Mouse (Mus musculus) brain, adult 2 months (tissue): Measurements from ENCODE around the gene Myom3.

ENCODE experiments used
- DNase-seq: peaks from one replicate; pipeline ENCODE4 v3.0.0; 2011; ENCODE audit warnings: low read depth, low spot score

Myom3 gene

DNA sequence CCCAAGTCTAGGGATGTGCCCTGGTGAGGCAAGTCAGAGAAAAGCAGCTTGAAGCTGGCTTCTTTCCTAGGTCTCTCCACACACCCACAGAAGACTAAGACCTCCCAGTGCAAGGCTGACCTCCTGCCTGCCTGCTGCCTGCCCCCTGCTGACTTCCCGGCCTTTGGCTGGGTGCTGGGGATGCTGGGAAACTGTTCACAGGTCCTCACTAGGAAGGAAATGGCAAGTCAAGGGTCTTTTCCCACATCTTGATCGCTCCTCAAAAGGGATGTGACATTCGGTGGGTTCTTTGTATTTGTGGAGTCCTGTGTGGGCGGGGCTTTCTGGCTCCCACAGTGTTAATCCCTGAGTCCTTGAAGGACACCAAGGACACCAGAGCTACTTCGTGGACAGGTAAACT, 44.7 kb downstream of the Myom3 start:
- no peak for DNase-seq

DNA sequence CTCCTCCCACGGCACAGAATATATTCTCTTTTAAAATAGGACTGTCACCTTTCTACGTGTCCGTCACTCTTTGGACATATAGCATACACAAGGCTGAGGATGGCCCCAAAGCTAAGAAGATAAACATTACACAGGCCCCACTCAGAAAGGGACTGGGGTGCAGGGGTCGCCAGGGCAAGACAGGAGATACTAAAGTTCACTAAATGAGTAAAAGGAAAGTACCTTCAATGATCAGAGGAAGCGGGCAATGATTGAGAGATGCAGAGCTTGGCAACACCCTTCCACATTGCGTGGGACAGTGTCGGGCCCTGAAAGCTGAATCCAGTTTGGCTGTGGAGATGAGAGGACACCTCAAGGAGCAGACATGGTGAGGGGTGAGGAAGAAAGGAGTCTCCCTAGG, 55.4 kb downstream of the Myom3 start:
- DNase-seq, result no peak

DNA sequence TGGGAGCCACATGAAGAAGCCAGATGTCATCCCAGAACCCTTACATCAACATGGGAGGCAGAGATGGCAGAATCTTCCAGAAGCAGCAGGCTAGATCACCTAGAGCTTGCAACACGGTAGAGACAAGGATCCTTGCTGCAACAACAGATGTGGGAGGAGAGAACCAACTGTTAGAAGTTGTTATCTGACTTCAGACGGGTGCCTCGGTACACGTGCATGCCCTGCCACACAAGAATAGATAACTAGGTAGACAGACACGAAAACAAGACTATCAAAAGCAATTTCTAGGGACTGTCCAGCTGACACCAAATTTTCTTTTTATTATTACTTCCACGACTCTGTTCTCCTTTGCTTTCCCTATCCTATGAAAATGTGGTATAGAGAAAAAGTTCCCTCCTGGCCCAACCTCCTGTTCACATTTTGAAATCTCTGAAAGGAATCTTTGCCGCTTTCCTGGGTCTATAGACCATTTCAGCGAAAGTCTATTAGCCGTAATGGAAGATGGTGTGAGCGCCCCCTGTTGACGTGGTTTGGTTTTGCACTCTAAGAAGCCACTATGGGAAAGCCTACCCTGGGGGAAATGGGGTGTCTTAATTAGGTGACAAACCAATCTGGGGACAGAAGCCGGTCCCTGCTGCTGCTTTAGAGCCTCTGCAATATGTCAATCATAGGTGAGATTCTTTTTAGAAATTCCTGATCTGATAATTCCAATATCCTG, 57.5 kb downstream of the Myom3 start:
- peak; percentile 50 for DNase-seq

DNA sequence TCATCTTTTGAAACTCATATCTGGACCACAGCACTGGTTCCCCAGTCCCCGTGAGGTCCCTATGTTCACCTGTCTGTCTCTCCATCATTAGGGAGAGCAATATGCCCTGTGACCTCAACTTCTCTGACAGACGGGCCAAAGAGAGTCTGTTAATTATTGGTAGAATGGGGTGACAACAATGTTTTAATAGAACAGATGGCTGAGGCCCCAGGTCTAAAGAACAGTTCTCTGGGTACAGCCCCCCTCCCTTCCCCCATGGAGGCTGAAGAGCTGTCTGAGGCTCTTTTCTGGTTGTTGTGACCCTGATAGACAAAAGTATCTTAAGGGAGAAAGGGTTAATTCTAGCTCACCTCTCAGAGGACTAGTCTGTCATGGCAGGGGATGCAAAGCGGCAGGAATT, 58.9 kb downstream of the Myom3 start:
- no peak for DNase-seq

DNA sequence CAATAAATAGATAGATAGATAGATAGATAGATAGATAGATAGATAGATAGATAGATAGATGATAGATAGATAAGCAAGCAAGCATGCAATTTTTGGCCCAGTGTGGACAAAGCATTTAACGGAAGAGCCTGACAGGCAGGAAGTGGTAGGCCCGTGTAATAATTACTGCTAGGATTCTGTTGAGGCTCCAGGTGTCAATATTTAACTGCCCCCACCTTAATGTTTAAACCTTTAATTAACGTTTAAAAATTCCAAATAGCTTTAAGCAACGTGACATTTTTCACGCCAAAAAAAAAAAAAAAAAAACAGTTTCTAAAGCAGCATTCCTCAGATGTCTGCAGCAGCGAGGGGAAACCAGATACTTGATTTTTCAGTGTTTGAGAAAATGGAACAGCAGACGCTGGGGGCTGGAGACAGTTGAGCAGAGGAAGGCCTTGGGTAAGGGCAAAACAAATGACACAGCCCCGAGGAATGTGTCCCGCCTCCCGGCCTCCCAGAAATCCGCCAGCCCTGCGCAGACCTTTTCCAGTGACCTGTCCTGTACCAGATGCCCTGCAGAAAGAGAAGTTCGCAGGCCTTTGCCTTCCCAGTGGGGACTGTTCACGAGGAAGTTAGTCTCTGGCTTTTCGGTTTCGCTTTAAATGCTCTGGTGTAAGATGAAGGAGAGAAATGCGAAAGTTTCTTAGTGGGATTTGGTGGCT, 60.5 kb downstream of the Myom3 start:
- no peak for DNase-seq

DNA sequence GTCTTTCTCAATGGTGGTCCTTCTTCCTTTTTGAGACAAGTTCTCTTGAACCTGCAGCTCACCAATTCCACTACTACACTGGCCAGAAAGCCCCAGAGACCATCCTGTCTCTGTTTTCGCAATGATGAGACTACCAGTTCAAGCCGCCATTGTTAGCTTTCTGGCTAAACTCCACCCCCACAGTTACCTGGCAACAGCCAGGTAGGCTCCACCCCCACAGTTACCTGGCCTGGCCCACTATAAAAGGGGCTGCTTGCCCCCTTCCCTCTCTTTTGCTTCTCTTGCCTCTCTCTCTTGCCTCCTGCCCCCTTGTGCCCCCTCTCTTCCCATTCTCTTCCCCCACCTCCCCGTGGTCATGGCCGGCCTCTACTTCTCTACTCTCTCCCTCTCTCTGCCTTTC, 62.3 kb downstream of the Myom3 start:
- DNase-seq, result no peak

DNA sequence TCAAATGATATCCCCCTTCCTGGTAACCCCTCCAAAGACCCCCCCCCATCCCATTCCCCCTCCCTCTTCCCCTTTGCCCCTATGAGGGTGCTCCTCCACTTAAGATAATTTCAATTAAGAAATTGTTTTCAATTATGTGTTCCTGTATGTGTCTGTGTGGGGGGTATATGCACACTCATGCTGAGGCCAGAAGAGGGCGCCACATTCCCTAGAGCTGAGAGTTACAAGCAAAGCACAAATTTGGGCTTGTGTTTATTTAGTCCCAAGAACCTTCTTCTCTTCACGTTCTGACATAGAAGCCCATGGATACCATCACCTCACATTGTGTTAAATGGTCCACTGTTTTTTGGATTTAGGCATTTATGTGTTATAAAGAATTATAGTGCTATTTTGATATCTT, 63.8 kb downstream of the Myom3 start:
- DNase-seq, result no peak

DNA sequence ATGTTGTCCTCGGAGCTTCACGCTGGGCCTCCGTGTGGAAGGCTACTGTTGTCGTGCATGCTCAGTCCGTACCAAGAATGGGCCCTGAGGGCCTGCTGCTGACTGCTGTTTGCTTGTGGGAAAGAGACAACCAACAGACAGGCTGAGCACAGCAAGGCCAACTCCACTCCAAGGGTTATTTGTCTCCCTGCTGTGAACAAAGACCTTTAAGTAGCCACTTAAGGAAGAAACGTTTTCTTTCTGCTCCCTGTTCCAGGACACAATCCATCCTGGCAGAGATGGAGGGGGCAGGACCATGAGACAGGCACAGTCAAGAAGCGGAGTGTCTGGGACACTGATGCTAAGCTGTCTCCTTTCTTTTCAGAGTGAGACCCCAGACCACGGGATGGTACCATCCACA, 64.7 kb downstream of the Myom3 start:
- no peak for DNase-seq

DNA sequence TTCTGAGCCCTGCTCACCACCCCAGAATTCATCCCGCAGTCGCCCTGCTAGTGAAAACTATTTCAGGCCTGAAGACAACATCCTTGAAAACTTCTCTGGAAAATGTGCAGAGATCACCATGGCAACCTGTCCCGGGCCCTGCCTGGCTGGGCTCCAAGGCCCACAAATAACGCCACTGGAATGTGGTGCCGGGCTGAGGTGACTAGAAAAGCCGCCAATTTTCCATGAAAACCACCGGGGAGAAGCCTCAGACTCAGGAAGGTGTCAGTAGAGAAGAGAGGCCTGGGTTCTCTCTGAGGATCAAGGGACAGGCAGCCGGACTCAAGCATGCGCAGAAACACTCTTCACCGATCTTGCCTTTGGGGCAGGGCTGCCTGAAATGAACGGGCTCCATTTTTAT, 69.0 kb downstream of the Myom3 start:
- peak; percentile 83 for DNase-seq

DNA sequence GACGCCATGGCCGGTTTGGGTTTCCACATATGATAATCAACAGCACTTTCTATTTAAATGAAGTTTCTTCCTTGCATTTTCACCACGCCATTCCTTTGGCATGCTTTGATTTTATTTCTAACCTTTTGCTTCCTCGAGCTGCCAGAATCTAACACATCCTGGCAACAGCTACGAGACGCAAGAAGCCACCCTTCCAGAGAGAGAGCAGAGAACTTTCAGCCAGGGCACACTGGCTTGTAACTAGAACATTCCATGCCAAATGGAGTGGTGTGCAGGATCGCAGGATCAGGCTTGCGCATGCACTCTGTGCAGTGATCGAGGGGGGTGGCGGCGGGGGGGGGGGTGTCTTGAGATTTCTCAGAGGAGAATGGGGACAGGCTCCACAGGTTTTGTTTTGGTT, 72.6 kb downstream of the Myom3 start:
- DNase-seq, result no peak

DNA sequence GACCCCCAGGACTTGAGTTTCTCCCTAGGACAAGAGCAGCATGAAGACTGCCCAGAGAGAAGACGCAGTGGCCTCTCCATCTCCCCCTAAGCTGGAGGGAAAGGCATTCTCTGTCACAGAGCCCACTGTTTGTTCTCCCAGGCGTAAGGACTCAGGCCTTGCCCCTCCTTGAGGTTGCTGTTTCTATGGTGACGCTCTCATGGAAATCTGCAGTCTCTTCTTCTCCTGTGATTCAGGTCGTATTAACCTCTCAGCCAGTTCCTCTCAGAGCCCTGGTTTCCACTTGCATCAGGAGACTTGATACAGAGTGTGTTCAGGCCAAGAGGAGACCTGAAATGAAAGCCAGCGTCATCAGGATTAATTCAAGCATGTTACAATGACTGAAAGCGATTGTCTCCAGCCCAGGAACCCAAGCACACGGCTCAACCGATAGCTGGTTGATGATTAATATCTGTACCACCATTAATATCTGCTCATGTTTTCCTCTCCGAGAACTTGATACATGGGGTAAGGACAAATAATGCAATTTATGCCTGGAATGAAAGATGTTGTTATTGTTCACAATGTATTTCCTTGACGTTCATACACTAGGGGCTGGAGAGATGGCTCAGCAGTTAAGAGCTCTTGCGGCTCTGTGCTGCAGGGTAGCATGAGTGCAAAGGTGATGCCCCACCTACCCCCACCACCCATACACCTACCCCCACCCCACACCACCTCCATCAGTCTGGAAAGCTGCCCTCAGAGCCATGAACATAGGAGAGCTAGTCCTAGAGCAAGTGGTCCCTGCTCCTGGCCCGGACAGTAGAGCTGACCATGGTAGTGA, 74.0 kb downstream of the Myom3 start:
- peak; percentile 70 for DNase-seq

DNA sequence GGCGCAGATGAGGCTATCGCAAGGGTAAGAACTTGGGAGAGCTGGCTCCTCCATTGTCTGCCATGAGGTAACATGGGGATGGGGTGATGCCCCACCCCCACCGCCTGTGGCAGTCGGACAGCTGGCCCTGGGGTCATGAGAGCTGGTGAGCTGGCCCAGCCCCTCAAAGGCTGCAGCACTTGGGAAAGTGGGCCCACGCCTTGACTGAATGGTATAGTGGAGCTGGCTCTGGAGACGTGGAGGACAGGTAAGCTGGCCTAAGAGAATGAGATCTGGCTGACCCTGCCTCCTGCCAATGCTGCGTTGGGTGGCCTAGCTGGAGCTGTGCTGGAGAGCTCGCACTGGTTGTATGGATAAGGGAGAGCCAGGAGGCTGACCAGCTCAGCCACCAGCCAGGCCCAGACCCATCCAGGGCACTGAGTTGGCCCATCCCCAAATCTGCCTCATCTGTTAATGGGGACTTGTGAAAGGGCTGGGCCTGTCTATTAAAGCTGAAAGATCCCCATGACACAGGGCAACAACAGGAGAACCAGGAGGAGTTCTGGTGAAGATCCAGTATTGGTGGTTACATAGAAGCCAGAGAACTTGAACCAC, 74.7 kb downstream of the Myom3 start:
- no peak for DNase-seq

DNA sequence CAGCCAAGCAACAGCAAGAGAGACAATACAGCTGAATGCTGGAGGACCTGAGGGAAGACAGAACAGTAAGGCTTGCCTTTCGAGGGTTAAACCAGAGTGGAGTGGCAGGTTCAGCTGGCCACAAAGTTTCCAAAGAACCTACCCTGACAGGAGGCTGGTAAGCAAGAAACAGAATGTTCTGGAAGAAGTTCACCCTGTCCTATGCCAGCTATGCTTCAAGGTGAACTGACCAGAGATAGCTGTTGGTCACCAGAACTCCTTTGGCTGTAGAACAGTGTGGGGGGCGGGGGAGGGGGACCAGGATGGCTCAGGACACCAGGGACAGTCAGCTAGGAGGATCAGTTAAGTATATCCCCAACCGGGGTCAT, 79.4 kb downstream of the Myom3 start:
- DNase-seq, result no peak

DNA sequence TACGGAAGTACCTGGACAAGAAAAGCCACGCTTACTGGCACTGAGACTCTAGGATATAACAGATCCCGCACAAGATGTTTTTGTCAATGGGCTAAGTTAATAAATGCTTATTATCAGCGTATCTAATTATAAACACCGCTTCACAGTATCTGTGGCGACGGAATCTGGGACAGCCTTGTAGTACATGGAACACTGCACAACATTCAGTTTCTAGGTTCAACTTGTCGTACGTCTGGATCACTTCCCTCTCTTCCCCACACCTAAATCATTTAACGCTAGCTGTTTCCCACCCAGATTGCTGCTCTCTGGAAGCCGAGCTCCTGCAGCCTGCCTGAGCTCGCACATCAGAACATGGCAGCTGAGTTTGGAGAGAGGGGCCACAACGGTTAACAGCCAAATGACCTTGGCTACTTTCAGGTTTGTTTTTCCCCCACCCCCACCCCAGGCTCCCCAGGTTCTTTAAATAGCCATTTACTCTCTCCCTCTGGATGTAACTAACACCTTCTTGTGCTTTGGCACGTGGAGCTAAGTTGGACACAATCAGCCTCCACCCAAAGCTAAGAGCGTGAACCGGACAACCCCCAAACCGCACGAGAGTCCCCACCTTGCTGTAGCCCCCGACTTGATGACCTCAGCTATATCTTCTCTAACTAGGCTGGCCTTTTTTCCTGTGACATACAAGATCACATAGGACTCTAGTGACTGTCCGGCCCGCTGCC, 79.9 kb downstream of the Myom3 start:
- DNase-seq, result peak; percentile 40

DNA sequence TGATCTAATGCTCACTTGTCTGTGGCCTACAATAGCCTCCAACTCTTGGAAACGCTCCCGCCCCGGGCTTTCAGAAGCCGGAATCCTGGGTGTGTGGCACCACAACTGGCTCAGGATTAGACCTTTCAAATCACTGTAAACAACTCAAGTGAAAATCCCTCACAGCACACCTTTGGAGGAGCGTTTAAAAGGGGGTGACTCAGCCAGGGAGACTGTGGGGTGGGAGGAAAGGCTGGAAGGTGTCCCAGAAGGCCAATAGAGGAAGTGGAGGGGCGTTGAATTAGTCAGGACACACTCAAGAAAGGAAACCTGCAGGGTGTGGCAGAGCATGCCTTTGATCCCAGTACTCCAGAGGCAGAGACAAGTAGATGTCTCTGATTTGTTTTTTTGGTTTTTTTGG, 84.9 kb downstream of the Myom3 start:
- DNase-seq, result no peak

DNA sequence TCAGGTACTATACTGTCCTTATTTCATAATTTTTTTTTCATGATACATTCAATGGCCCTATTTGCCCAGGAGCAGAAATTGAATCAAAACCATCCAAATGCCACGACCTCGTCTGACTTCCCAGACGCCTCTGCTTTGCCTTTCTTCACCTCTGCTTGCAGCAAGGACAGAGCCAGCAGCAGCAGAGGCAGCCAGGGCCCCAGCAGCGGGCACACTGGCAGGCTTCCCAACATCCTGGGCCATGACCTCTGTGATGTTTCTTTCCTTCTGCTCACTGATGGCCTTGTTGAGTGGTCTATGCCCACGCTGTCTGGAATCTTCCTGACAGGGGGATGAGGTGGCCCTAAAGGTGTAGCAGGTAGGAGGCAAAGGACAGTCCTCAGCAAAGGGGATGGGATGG, 88.1 kb downstream of the Myom3 start:
- DNase-seq, result no peak

DNA sequence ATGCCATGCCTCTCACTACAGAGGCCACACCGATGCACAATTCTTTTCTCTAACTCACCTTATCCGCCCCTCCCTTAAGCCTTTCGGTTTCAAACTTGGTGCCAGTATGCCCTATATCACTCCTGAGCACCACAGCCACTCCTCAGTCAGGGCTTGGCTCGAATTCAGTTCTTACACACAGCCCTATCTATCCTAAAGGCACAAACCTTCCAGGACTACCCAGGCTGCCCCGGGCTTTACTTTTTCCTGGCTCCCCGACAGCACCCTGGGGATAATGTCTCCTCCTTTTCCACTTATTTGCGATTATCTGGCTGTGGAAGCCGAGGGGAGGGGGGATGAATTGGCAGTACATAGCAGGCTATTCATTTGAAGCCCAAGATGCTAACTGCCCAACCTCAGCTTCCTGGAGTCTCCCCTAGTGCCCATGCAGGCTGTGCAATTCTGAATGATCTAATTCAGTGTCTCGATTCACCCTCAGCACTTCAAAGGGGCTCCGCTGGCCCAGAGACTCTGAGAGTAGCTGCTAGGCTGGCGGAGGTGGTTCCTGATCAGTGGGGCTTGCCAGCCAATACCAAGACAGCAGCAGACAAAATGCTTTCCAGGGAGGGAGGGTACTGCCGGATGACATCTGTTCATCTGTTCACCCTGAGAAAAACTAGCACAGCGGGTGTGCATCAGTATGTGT, 91.0 kb downstream of the Myom3 start:
- DNase-seq, result peak; percentile 79

DNA sequence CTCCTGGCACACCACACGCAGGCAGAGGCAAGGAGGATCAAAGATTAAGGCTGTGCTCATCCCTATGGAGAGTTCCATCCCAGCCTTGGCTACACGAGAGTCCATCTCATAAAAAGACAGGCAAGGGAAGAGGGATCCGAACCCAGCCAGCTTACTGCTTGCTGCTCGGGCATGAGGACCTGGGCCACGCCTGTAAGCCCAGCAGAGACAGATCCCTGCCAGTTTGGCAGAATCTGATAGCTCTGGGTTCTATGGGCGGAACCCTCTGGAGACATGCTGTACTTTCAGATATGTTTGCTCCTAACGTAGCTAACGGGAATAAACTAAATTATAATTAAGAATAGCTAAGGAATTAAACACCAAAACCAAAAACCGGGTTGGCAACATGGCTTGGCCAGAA, 92.4 kb downstream of the Myom3 start:
- DNase-seq, result no peak

DNA sequence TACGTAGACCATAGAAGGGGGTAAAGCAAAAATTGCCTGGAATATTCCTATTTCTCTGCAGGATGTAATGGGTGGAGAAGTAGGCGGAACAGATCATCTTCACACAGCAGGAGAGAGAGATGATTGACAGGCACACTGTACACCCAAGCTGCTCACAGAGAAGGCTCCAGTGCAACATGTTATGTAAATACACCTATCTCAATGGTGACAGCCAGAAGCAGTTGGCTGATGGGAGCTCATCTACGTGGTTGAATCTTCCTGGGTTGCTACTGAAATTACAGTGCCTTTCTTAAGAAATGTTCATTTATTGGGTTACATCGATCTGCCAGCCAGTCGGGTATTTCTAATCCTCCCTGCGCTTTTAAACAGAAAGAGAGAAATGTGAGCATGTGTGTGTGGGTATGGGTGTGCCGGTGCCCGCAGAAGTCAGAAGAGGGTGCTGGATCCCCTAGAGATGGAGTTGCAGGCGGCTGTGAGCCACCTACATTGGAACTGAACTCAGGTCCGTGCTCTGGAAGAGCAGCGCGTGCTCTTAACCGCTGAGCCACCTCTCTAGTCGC, 94.6 kb downstream of the Myom3 start:
- DNase-seq, result peak; percentile 73

DNA sequence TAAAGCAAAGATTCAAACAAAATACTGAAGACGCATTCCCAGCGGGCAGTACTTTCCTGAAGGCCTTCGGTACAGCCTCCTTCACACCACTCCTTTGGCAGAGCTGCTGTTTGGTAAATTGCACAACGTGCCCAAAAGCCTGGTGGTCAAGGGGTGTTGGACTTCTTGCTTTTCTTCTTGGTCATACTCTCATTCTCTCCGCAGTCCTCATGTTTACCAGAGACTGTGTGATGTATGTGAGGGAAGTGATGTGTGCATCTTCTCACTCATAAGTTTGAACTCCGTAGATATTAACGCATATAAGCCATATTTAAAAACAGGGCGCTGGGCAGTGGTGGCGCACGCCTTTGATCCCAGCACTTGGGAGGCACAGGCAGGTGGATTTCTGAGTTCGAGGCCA, 95.1 kb downstream of the Myom3 start:
- no peak for DNase-seq

DNA sequence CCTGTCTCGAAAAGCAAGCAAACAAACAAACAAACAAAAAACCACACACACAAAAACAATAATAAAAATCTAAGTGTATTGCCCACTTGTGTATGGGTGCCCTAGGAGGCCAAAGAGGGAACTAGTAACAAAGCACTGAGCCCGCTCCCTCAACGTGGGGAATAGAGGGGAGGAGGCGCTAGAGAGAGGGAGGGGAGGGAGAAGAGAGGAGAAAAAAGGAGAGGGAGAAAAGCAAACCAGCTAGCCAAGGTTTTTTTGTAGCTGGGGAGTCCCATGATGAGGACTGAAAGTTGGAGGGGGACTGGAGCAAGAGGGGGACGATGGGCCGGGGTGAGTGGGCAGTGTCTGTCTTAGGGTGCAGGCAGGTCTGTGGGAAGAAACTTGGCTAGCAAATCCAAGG, 95.6 kb downstream of the Myom3 start:
- peak; percentile 40 for DNase-seq
